Mouse (Mus musculus) embryonic fibroblast, embryonic 13.5 days (primary cell): Measurements from ENCODE around the gene Scaf8. TPM values are rescaled to one million over a fixed set of nuclear protein-coding genes. Genes with fewer than 3 reads are reported as not detected.
"Not testable (repeated sequence)": the region's sequence is repeated elsewhere in the genome, so short reads cannot be mapped to it uniquely, and the experiment has no call there.

Experiments
- H3K27ac ChIP-seq: 2 replicates; pipeline ENCODE4 v1.5.1; 2012; ENCODE audit warnings: low read length, control low read depth, inconsistent platforms; ENCODE audit not compliant: insufficient read depth
- H3K4me1 ChIP-seq: 2 replicates; pipeline ENCODE4 v1.6.1; 2011; ENCODE audit warnings: low read length; ENCODE audit not compliant: control insufficient read depth, insufficient read depth
- H3K4me3 ChIP-seq: 2 replicates; pipeline ENCODE4 v1.5.1; 2011; ENCODE audit warnings: mild to moderate bottlenecking, control low read depth, low read length; ENCODE audit not compliant: insufficient read depth
- CTCF ChIP-seq: IDR thresholded peaks from 2 replicates; pipeline ENCODE4 v1.5.1; 2011; ENCODE audit warnings: mild to moderate bottlenecking, control low read depth, low read length, moderate library complexity, borderline replicate concordance; ENCODE audit not compliant: insufficient read depth
- POLR2A ChIP-seq: IDR thresholded peaks from 2 replicates; pipeline ENCODE4 v1.6.1; 2011; ENCODE audit warnings: low read depth, mild to moderate bottlenecking, control low read depth, low read length, moderate library complexity
- polyA plus RNA-seq: library from polyadenylated mRNA; stranded (reverse); fragments of >200 nt; gene quantifications from 2 replicates; pipeline ENCODE4 v1.2.4, GENCODE M21; 2011; ENCODE audit warnings: low read depth; ENCODE audit not compliant: missing spikeins, insufficient read length

The Scaf8 gene
- polyA plus RNA-seq, 1 experiment: 45.3 TPM

- no peak for TF ChIP-seq POLR2A
- no peak for TF ChIP-seq CTCF
- Histone ChIP-seq H3K4me3 (no peak overlapping the region), H3K4me1 (no peaks in the 10 kb centered on the region), H3K27ac (no peak overlapping the region)
Measured at GRCm38 (mm10) chr17:3128716-3129115, 13.9 kb downstream of the Scaf8 start.

DNA sequence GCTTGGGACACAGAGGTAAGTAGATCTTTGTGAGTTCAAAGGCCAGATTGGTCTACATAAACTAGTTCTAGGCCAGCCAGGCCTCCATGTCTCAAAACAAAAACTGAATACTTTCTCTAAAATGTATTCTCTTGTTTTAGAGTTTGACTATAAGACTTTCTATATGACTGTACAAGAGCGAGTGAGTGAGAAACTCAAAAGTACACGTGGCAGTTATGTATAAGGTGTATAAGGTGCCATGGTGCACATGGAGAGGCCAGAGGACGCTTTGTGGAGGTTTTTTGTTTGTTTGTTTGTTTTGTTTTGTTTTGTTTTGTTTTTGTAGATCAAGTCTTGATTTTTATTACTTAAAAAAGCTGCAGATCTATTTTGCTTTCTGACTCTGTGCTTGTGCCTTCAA lies 15.0 kb downstream of the Scaf8 start:
- H3K4me3 ChIP-seq: no peak overlapping the region
- no peaks in the 10 kb centered on the region for H3K4me1 ChIP-seq
- H3K27ac ChIP-seq: no peak overlapping the region
- TF ChIP-seq POLR2A (no peak), CTCF (no peak)

DNA sequence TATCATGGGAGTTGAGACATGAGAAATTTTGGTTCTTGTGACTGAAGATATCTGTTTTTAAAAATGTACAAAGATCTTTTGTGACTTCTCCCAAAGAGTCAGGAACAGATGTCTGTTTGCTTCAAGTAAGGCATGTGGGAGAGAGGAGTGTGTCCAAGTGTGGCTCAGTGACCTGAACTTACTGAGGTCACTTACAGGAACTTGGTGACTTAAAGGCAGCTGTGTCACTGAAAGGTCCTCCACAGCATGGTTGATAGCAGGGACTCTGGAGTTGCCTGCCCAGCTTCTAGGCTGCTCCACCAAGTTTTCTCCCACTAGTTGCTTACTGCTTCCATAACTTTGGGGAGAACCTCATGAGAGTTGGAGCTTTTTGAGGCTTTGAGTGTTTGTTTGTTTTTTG lies 20.6 kb downstream of the Scaf8 start:
- Histone ChIP-seq H3K27ac (no peak overlapping the region), H3K4me1 (no peaks in the 10 kb centered on the region), H3K4me3 (no peak overlapping the region)
- TF ChIP-seq CTCF (no peak), POLR2A (no peak)

- Histone ChIP-seq H3K27ac (no peak overlapping the region), H3K4me1 (no peaks in the 10 kb centered on the region), H3K4me3 (no peak overlapping the region)
- no peak for TF ChIP-seq POLR2A
- no peak for TF ChIP-seq CTCF
Measured at GRCm38 (mm10) chr17:3136127-3136526, 21.4 kb downstream of the Scaf8 start.

DNA sequence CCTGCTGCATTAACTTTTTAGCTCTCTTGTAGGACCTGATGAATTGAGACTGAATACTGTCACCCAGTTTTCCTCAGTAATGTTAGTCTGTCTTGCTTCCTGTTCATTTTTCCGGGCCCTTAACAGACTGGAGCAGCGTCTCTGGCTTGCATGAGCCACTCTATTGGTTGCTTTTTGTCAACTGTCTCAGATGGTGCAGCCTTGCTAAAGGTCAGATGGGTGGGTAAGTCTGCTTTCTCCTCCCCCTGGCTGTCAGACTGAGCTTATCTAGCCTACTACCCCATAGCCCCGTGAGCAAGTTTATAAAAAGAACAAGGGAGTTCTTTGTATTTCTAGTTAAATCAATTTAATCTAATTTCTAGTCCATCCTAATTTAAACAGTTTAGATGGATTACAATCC lies 23.6 kb downstream of the Scaf8 start:
- Histone ChIP-seq H3K4me1 (no peaks in the 10 kb centered on the region), H3K4me3 (no peak overlapping the region), H3K27ac (no peak overlapping the region)
- TF ChIP-seq POLR2A: no peak
- TF ChIP-seq CTCF: no peak

- H3K4me1 ChIP-seq: no peaks in the 10 kb centered on the region
- H3K27ac ChIP-seq: no peak overlapping the region
- TF ChIP-seq POLR2A (no peak), CTCF (no peak)
- H3K4me3 ChIP-seq: no peak overlapping the region
Measured at GRCm38 (mm10) chr17:3140100-3140499, 25.3 kb downstream of the Scaf8 start.

GRCm38 (mm10) chr17:3148853-3149252 lies 34.1 kb downstream of the Scaf8 start:
- no peak overlapping the region for H3K4me3 ChIP-seq
- H3K27ac ChIP-seq: no peak overlapping the region
- no peak for TF ChIP-seq CTCF
- TF ChIP-seq POLR2A: no peak
- no peaks in the 10 kb centered on the region for H3K4me1 ChIP-seq

- Histone ChIP-seq H3K27ac (no peak overlapping the region), H3K4me3 (no peak overlapping the region), H3K4me1 (no peaks in the 10 kb centered on the region)
- TF ChIP-seq POLR2A (no peak), CTCF (no peak)
Measured at GRCm38 (mm10) chr17:3149541-3149940, 34.8 kb downstream of the Scaf8 start.

DNA sequence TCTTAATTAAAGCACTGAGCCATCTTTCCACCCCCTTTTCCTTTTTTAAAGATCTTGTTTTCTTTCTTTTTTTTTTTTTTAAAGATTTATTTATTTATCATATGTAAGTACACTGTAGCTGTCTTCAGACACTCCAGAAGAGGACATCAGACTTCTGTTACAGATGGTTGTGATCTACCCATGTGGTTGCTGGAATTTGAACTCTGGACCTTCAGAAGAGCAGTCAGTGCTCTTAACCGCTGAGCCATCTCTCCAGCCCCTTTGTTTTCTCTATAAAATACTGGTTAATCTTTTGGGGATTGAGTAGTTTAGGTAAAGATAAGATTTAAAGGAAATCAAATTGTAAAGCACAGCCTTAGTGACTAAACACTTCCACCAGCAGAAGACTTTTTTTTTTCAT lies 35.9 kb downstream of the Scaf8 start:
- not testable (repeated sequence) for H3K4me1 ChIP-seq, H3K4me3 ChIP-seq, H3K27ac ChIP-seq

- no peaks in the 10 kb centered on the region for H3K4me1 ChIP-seq
- H3K4me3 ChIP-seq: no peak overlapping the region
- H3K27ac ChIP-seq: no peak overlapping the region
- no peak for TF ChIP-seq CTCF
Measured at GRCm38 (mm10) chr17:3151181-3151580, 36.4 kb downstream of the Scaf8 start.

- not testable (repeated sequence) for H3K27ac ChIP-seq, H3K4me3 ChIP-seq, H3K4me1 ChIP-seq
Measured at GRCm38 (mm10) chr17:3156176-3156575, 41.4 kb downstream of the Scaf8 start.

DNA sequence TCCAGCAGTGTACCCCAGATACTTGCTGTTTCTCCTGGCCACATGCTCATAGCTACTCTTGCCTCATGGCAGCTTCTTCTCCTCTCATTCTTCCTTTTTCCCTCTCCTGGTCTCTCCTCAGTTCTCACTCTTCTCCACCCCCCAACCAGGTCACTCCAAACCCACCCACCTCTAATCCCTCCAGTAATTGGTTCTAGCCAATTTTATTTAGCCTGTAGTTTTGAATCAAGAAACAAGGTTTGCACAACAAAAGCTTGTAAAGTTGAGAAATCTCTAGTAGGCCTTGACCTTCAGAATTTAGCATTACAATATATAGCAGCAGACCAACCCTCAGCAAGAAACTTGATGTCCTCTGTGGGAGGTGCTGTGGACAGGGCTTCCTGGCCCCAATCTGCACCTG lies 42.2 kb downstream of the Scaf8 start:
- Histone ChIP-seq H3K4me1 (no peaks in the 10 kb centered on the region), H3K27ac (no peak overlapping the region), H3K4me3 (no peak overlapping the region)
- no peak for TF ChIP-seq POLR2A
- TF ChIP-seq CTCF: no peak
